Mouse (Mus musculus): ENCODE results near the gene Knstrn. TPM values are rescaled to one million over a fixed set of nuclear protein-coding genes. Genes with fewer than 3 reads are reported as not detected.

Knstrn gene
- polyA plus RNA-seq, 1 experiment from 2014 or later, result 149 TPM

DNA sequence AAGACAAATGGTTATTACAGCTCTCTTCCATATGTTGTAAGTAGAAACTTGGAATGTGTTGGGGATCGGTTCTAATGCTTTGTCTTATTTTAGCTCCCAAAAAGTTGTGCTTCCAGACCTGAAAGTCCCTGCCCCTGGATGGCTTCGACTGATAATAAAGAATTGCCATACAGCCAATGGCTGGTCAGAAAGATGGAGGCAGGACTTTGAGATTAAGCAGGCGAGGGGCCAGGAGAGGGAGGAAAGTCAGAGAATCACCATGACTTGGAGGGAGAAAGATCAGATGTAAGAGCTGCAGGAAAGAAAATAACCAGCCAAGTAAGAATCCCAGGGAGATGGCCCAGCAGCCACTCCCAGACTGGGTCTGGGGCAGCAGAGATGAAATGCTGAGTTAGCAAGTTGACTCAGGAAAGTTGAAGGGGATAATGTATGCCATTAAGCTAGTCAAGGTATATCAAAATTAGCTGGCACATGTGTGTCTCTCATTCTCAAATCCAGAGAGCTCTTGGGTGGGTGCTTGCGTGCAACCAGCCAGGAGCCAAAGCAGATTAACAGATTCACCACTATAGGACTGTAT lies 11.2 kb upstream of the Knstrn start:
- DNase-seq (ENCODE audit: low spot score), result no peak
- Histone ChIP-seq H3K9me3 (no peaks in the 10 kb centered on the region), H3K4me1 (no peaks in the 10 kb centered on the region), H3K27ac (replicated peaks) (no peak overlapping the region), H3K4me3 (no peak overlapping the region), H3K27me3 (replicated peaks; ENCODE audit: low read depth, poor library complexity, severe bottlenecking) (peaks cover 6% of the 10 kb centered on the region), H3K36me3 (replicated peaks) (no peaks in the 10 kb centered on the region)
- WGBS, result 73% methylated on average over 4 of the region's 4 CpGs

DNA sequence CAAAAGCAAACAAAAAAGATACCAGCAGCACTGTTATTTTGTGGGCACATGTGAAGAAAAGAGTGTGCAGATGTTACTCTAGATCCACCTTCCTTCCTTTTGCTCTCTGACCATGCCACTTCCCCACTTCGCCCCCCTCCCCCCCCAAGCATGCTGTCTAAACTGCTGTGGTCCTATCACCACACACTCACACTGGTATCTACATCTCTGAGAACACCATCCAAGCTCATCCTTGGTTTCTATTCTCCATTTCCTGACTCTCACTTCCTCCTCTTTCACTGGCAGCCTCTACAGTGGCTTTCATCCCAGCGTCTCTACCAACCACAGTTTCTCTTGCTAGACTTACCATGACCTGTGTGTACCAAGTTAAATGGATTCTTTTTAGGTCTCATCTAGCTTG lies 9.3 kb upstream of the Knstrn start:
- Histone ChIP-seq H3K4me1 (no peaks in the 10 kb centered on the region), H3K27ac (replicated peaks) (no peak overlapping the region), H3K9me3 (no peaks in the 10 kb centered on the region), H3K27me3 (replicated peaks; ENCODE audit: low read depth, poor library complexity, severe bottlenecking) (peaks cover 6% of the 10 kb centered on the region), H3K36me3 (replicated peaks) (no peaks in the 10 kb centered on the region), H3K4me3 (no peak overlapping the region)
- DNase-seq (ENCODE audit: low spot score), result no peak
- WGBS, result 69% methylated on average over 2 of the region's 2 CpGs

DNA sequence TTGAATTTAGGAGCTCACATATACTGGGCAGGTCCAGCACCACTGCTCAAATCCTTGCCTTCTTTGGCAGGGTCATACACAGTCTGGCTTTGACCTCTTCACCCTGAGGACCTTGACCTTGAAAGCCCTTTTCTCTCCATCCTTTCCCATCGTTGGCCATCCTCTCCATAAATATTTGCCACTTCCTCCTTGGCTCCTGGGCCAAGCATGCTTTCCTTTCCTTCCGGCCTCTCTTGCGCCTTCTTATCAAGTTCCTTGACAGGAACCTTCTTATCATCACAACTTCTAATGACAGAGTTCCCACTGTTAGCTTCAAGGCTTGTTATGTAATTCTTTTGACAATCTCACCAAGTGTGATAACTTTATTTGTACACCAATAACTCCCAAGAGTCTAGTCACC lies 8.7 kb upstream of the Knstrn start:
- WGBS, result 71% methylated on average over 3 of the region's 3 CpGs
- Histone ChIP-seq H3K9me3 (no peaks in the 10 kb centered on the region), H3K27me3 (replicated peaks; ENCODE audit: low read depth, poor library complexity, severe bottlenecking) (peaks cover 6% of the 10 kb centered on the region), H3K4me1 (no peaks in the 10 kb centered on the region), H3K4me3 (no peak overlapping the region), H3K36me3 (replicated peaks) (no peaks in the 10 kb centered on the region), H3K27ac (replicated peaks) (no peak overlapping the region)
- DNase-seq (ENCODE audit: low spot score), result no peak

DNA sequence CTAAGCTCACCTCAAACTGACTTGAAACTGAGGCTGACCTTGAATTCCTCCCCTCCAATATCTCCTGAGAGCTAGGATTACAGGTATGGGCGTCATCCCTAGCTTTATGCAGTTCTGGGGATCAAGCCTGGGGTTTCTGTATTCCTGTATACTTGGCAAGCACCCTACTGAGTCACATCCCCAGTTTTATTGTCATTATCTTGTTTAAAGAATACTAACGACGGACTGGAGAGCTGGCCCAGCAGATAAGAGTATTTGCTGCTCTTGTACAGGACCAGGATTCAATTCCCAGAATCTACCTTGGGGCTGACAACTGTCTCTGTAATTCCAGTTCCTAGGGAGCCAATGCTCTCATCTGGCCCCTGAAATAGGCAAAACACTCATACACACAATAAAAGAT lies 8.0 kb upstream of the Knstrn start:
- no peak overlapping the region for H3K4me3 ChIP-seq
- H3K36me3 ChIP-seq (replicated peaks), result no peaks in the 10 kb centered on the region
- peaks cover 6% of the 10 kb centered on the region for H3K27me3 ChIP-seq (replicated peaks; ENCODE audit: low read depth, poor library complexity, severe bottlenecking)
- DNase-seq (ENCODE audit: low spot score), result no peak
- 0 out of 2 replicates have a peak, but pooled peaks cover 2% of the 10 kb centered on the region for H3K4me1 ChIP-seq
- 39% methylated on average over 3 of the region's 3 CpGs for WGBS
- no peaks in the 10 kb centered on the region for H3K9me3 ChIP-seq
- no peak overlapping the region for H3K27ac ChIP-seq (replicated peaks)

DNA sequence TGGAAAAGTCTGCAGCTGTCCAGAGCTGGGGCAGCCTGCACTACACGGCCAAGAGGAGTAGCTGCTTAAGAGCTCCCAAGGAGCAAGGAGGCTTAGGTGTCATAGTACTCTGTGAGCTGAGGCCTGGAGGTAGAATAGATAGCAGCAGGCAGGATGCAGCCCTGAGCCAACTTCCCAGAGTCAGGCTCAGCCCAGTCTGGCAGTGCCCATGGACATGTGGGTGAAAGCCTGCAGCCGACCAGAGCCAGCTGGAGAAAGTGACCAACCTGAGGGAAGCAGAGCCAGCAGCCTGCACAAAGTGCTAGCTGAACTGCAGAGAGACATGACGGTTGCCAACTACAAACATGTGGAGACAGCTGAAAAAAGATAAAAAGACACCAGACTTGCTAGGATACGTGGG lies 6.9 kb upstream of the Knstrn start:
- WGBS, result 73% methylated on average over 4 of the region's 4 CpGs
- no peaks in the 10 kb centered on the region for H3K9me3 ChIP-seq
- H3K27ac ChIP-seq (replicated peaks), result no peak overlapping the region
- H3K4me3 ChIP-seq, result no peak overlapping the region
- H3K27me3 ChIP-seq (replicated peaks; ENCODE audit: low read depth, poor library complexity, severe bottlenecking), result peaks cover 6% of the 10 kb centered on the region
- DNase-seq (ENCODE audit: low spot score), result no peak
- H3K36me3 ChIP-seq (replicated peaks), result no peaks in the 10 kb centered on the region
- H3K4me1 ChIP-seq, result 0 out of 2 replicates have a peak, but pooled peaks cover 3% of the 10 kb centered on the region

DNA sequence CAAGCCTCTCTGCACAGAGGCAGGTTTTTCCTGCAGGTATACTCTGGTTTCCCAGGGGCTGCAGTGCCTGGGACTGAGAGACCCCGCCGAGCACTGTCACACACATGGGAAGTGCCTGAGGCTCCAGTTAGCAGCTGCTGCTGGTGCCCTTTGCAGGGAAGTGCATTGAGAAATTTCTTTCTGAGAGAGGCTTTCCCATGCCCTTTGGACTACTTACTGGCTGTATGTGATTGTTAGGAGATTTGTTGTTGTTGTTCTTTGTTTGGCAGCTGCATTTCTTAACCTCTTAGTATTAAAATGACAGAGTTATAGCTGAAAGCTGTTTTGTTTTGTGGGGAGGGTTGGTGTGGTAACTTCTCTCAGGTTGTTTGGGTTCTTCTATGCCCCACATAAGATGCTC lies 2.9 kb upstream of the Knstrn start:
- Histone ChIP-seq H3K4me3 (no peak overlapping the region), H3K36me3 (replicated peaks) (peaks cover 8% of the 10 kb centered on the region), H3K27ac (replicated peaks) (no peak overlapping the region), H3K27me3 (replicated peaks; ENCODE audit: low read depth, poor library complexity, severe bottlenecking) (peaks cover 8% of the 10 kb centered on the region), H3K9me3 (no peaks in the 10 kb centered on the region), H3K4me1 (peaks cover 24% of the 10 kb centered on the region)
- WGBS, result 29% methylated on average over 2 of the region's 2 CpGs
- no peak for DNase-seq (ENCODE audit: low spot score)

DNA sequence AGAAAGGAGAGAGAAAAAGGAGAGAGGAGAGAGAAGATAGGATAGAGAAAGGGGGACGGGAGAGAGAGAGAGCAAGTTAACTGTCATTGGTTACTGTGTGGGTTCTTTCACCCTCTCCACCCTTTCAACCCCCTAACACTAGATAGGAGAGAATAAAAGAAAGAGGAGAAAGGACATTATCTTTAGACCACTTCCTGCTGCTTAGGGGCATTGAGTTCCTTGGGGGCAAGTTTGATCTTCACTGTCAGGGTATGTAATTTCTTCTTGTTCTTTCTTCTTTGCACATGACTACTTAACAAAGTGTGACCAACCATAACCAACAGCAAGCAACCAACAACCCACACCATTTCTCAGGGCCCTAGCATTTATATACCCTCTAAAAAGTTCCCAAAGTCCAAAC lies 1.1 kb upstream of the Knstrn start:
- no peak for DNase-seq (ENCODE audit: low spot score)
- H3K27me3 ChIP-seq (replicated peaks; ENCODE audit: low read depth, poor library complexity, severe bottlenecking), result 0 out of 2 replicates have a peak, but pooled peaks cover 3% of the 10 kb centered on the region
- H3K36me3 ChIP-seq (replicated peaks), result peaks cover 24% of the 10 kb centered on the region
- peaks cover 24% of the 10 kb centered on the region for H3K4me1 ChIP-seq
- WGBS, result 66% methylated on average over 1 of the region's 1 CpGs
- H3K4me3 ChIP-seq, result no peak overlapping the region
- no peaks in the 10 kb centered on the region for H3K9me3 ChIP-seq
- H3K27ac ChIP-seq (replicated peaks), result no peak overlapping the region

DNA sequence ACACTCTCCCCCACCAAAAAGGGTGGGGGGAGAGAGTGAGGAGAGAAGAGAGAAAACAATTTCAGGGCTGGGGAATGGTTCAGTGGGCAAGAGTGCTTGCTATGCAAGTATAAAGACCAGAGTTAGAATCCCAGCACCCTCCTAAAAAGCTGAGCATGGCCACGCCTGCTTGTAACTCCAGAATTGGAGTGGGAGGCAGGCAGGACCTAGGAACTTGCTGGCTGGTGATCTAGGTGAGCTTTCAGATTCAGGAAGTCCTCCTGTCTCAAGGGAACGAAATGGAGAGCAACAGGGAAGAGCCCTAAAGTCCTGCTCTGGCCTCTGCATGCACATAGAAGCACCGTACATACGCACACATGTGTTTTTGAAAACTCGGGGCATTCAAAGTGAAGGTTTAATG lies 9.0 kb downstream of the Knstrn start:
- no peak for DNase-seq (ENCODE audit: low spot score)
- H3K4me3 ChIP-seq, result no peak overlapping the region
- WGBS, result 92% methylated on average over 5 of the region's 5 CpGs
- peaks cover 92% of the 10 kb centered on the region for H3K36me3 ChIP-seq (replicated peaks)
- no peak overlapping the region for H3K27ac ChIP-seq (replicated peaks)
- H3K27me3 ChIP-seq (replicated peaks; ENCODE audit: low read depth, poor library complexity, severe bottlenecking), result no peaks in the 10 kb centered on the region
- H3K9me3 ChIP-seq, result peaks cover 5% of the 10 kb centered on the region; the same call in 1 of the 2 replicates
- no peaks in the 10 kb centered on the region for H3K4me1 ChIP-seq

DNA sequence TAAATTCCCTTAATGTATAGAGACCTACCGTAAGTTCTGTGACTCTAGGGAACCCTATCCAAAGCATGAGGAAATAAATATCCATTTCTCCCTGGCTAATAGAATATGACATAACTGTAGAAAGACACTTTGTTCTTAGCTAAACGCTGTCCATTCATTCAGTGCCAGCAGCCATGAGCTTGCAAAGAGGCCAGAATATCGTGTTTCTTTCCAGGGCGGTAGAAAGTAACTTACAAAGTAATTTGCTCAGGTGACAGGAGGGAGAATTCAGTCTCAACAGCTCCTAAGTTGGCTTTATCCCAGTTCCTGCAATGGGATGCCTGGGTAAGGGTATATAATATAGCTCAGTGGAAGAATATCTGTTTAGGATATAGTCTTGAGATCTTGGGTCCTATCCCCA lies 10.6 kb downstream of the Knstrn start:
- H3K9me3 ChIP-seq, result peaks cover 5% of the 10 kb centered on the region; the same call in 1 of the 2 replicates
- no peaks in the 10 kb centered on the region for H3K27me3 ChIP-seq (replicated peaks; ENCODE audit: low read depth, poor library complexity, severe bottlenecking)
- WGBS, result 93% methylated on average over 4 of the region's 4 CpGs
- H3K4me3 ChIP-seq, result no peak overlapping the region
- no peaks in the 10 kb centered on the region for H3K4me1 ChIP-seq
- no peak overlapping the region for H3K27ac ChIP-seq (replicated peaks)
- H3K36me3 ChIP-seq (replicated peaks), result peaks cover 92% of the 10 kb centered on the region
- DNase-seq (ENCODE audit: low spot score), result no peak

DNA sequence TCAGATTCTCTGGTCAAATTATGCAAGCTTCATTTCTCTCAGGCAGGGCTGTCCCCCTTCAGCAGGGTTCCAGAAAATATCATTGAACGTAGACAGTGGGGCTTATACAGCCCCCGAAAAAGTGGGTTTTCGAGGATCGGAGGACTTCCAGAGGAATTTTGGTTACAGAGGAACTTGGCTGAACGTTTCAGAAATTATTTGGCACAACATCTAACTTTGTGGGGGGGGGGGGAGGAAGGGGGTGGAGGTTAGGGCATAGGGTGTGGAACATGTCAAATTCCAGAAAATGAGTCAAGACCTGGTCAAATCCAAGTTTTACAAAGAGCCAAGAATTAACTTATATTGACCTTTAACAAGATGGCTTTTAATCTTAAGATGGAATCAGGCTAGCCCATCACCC lies 15.3 kb downstream of the Knstrn start:
- no peak for DNase-seq (ENCODE audit: low spot score)
- Histone ChIP-seq H3K27ac (replicated peaks) (no peak overlapping the region), H3K27me3 (replicated peaks; ENCODE audit: low read depth, poor library complexity, severe bottlenecking) (no peaks in the 10 kb centered on the region), H3K4me3 (no peak overlapping the region), H3K9me3 (peaks cover 5% of the 10 kb centered on the region; the same call in 1 of the 2 replicates), H3K36me3 (replicated peaks) (peaks cover 100% of the 10 kb centered on the region), H3K4me1 (no peaks in the 10 kb centered on the region)
- WGBS, result 94% methylated on average over 5 of the region's 5 CpGs

DNA sequence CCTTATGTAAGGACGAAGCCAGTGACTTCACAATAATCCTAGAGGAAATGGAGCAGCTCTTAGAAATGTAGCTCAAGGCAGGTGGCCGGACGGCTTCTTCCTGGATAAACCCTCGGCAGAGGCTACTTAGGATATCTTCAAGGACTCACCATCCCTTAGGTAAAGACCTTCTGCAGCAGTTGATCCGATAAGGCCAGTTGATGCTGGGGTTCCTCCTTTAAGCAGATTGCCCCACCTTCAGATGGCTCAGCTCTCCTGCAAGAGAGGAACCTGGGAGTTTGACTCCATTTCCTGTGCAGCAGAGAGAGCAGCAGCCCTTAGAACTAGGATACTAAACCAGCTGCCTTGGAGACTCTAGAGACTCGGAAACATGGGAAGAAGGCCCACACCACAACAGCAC lies 20.3 kb downstream of the Knstrn start:
- H3K4me3 ChIP-seq, result no peak overlapping the region
- H3K36me3 ChIP-seq (replicated peaks), result peaks cover 74% of the 10 kb centered on the region
- H3K27ac ChIP-seq (replicated peaks), result no peak overlapping the region
- WGBS, result 92% methylated on average over 6 of the region's 6 CpGs
- no peaks in the 10 kb centered on the region for H3K9me3 ChIP-seq
- no peaks in the 10 kb centered on the region for H3K27me3 ChIP-seq (replicated peaks; ENCODE audit: low read depth, poor library complexity, severe bottlenecking)
- peaks cover 5% of the 10 kb centered on the region; the same call in 1 of the 2 replicates for H3K4me1 ChIP-seq
- no peak for DNase-seq (ENCODE audit: low spot score)

DNA sequence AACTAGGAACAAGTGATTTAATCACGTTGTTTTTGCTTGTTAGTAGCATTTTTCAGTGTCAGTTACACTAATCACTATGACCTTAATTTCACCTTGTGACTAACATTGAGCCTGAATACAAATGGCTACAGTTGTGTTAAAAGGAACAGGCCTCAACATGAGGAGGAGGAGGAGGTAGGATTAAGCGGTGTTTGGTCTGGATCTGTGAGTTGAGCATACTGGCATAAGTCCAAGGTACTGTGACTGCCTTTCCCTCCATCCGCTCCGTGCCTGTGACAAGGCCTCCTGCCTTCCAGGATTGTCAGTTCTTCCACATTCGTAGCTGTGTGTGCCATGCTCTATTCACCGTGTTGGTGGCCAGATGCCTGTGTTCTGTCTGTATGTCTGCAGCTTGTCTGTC lies 21.3 kb downstream of the Knstrn start:
- Histone ChIP-seq H3K4me3 (no peak overlapping the region), H3K36me3 (replicated peaks) (peaks cover 64% of the 10 kb centered on the region), H3K27me3 (replicated peaks; ENCODE audit: low read depth, poor library complexity, severe bottlenecking) (no peaks in the 10 kb centered on the region), H3K9me3 (no peaks in the 10 kb centered on the region), H3K4me1 (peaks cover 5% of the 10 kb centered on the region; the same call in 1 of the 2 replicates), H3K27ac (replicated peaks) (no peak overlapping the region)
- WGBS, result 92% methylated on average over 6 of the region's 6 CpGs
- DNase-seq (ENCODE audit: low spot score), result no peak

DNA sequence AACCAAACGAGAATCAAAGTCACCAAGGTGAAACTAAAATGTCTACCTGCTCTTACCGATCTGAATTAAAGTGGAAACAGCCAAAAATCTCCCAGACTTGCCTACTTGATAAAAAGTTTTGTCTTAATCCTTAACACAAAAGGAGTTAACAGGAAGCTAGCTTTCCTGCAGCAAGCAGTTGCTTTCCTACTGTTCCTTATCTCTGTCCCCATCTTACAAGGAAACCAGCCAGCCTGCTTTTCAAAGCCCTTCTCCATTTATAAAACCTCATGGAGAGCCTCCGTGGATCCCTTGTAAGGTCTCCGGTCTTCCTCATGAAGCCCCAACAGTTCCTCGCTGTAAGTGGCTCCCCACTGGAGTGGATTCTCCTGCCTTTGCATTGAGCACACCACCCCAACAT lies 24.5 kb downstream of the Knstrn start:
- DNase-seq (ENCODE audit: low spot score), result no peak
- no peaks in the 10 kb centered on the region for H3K27me3 ChIP-seq (replicated peaks; ENCODE audit: low read depth, poor library complexity, severe bottlenecking)
- H3K4me1 ChIP-seq, result peaks cover 5% of the 10 kb centered on the region; the same call in 1 of the 2 replicates
- H3K4me3 ChIP-seq, result no peak overlapping the region
- no peak overlapping the region for H3K27ac ChIP-seq (replicated peaks)
- no peaks in the 10 kb centered on the region for H3K9me3 ChIP-seq
- H3K36me3 ChIP-seq (replicated peaks), result peaks cover 31% of the 10 kb centered on the region
- WGBS, result 42% methylated on average over 5 of the region's 5 CpGs
